Mouse (Mus musculus) midbrain, embryonic 12.5 days (tissue): ENCODE measurements around the gene Spef1. TPM values are rescaled to one million over a fixed set of nuclear protein-coding genes. Genes with fewer than 3 reads are reported as not detected.
"Not testable (repeated sequence)": the region's sequence is repeated elsewhere in the genome, so short reads cannot be mapped to it uniquely, and the experiment has no call there.

Experiments
- ATAC-seq: fragments of 200-750 bp; cut with Nextera tagmentation; 2 replicates; pipeline ENCODE4 v1.8.0; 2017; ENCODE audit warnings: low read depth, moderate TSS enrichment, moderate library complexity; ENCODE audit not compliant: low FRiP score
- H3K27ac ChIP-seq: fragments of 300-500 bp; sonication (generic); replicated peaks from 2 replicates; pipeline ENCODE4 v1.5.1; 2016; ENCODE audit warnings: mild to moderate bottlenecking
- H3K27me3 ChIP-seq: fragments of 300-500 bp; sonication (generic); 2 replicates; pipeline ENCODE4 v1.6.1; 2016; ENCODE audit warnings: mild to moderate bottlenecking
- H3K36me3 ChIP-seq: fragments of 300-500 bp; sonication (generic); 2 replicates; pipeline ENCODE4 v1.6.1; 2016
- H3K4me1 ChIP-seq: fragments of 300-500 bp; sonication (generic); 2 replicates; pipeline ENCODE4 v1.6.1; 2016
- H3K4me2 ChIP-seq: fragments of 300-500 bp; sonication (generic); replicated peaks from 2 replicates; pipeline ENCODE4 v1.6.1; 2016; ENCODE audit warnings: mild to moderate bottlenecking, moderate library complexity
- H3K4me3 ChIP-seq: fragments of 300-500 bp; sonication (generic); 2 replicates; pipeline ENCODE4 v1.5.1; 2016; ENCODE audit warnings: mild to moderate bottlenecking
- H3K9ac ChIP-seq: fragments of 300-500 bp; sonication (generic); replicated peaks from 2 replicates; pipeline ENCODE4 v1.6.1; 2016; ENCODE audit warnings: mild to moderate bottlenecking, moderate library complexity
- H3K9me3 ChIP-seq: fragments of 300-500 bp; sonication (generic); 2 replicates; pipeline ENCODE4 v1.6.1; 2016; ENCODE audit warnings: mild to moderate bottlenecking
- WGBS: fragments of 180-500 bp; shearing (Covaris S2); methylation state at CpG from one replicate; pipeline ENCODE4 v1.1.7; 2016; 5-methylcytosine and 5-hydroxymethylcytosine counted together
- polyA plus RNA-seq: library from polyadenylated mRNA; unstranded; fragments of >200 nt; fragmentation: Nextera tagmentation; extraction: Ambion mirVana; gene quantifications from 2 replicates; pipeline ENCODE4 v1.2.1, GENCODE M21; 2016

The Spef1 gene
- polyA plus RNA-seq: 9.0 and 9.7 TPM in 2 replicates

GRCm38 (mm10) chr2:131186771-131187601 is at the start of gene Spef1, which contains the start of gene Cdc25b:
TSS of gene Spef1 (minus strand) at chr2:131187282.
TSS of gene Cdc25b (plus strand) at chr2:131186949.
- 1% methylated on average over 43 of the region's 43 CpGs for WGBS
- H3K4me3 ChIP-seq: peak within 1 kb of the TSS; percentile 54
- H3K27ac ChIP-seq: peak within 1 kb of the TSS; percentile 75
- peaks cover 51% of the 10 kb centered on the region for H3K4me1 ChIP-seq
- H3K36me3 ChIP-seq: peaks cover 7% of the 10 kb centered on the region
- no peaks in the 10 kb centered on the region for H3K9me3 ChIP-seq
- H3K27me3 ChIP-seq: no peaks in the 10 kb centered on the region
- peak within 1 kb of the TSS; percentile 82 for H3K9ac ChIP-seq
- peak within 1 kb of the TSS; percentile 76 for H3K4me2 ChIP-seq
- peak; percentile 76 for ATAC-seq

- Histone ChIP-seq H3K36me3 (0 out of 2 replicates have a peak, but pooled peaks cover 6% of the 10 kb centered on the region), H3K27me3 (no peaks in the 10 kb centered on the region), H3K4me3 (no peak overlapping the region), H3K27ac (no peak overlapping the region), H3K4me1 (peaks cover 19% of the 10 kb centered on the region), H3K9ac (peak overlapping the region; percentile 62), H3K9me3 (no peaks in the 10 kb centered on the region), H3K4me2 (peak overlapping the region; percentile 84)
- WGBS: 82% methylated on average over 7 of the region's 7 CpGs
- ATAC-seq: no peak
Measured at GRCm38 (mm10) chr2:131234970-131235635, 48.0 kb upstream of the Spef1 start.

GRCm38 (mm10) chr2:131234127-131234650 is 47.1 kb upstream of the Spef1 start:
- peak overlapping the region; percentile 62 for H3K9ac ChIP-seq
- H3K4me2 ChIP-seq: peak overlapping the region; percentile 84
- no peak overlapping the region for H3K27ac ChIP-seq
- peaks cover 19% of the 10 kb centered on the region for H3K4me1 ChIP-seq
- no peaks in the 10 kb centered on the region for H3K27me3 ChIP-seq
- H3K36me3 ChIP-seq: no peaks in the 10 kb centered on the region
- H3K4me3 ChIP-seq: peak overlapping the region; percentile 55
- peak; percentile 13; the same call in 1 of the 2 replicates for ATAC-seq
- 13% methylated on average over 28 of the region's 28 CpGs for WGBS
- no peaks in the 10 kb centered on the region for H3K9me3 ChIP-seq

- peak within 1 kb of the TSS; percentile 84 for H3K4me2 ChIP-seq
- ATAC-seq: peak; percentile 100
- peak within 1 kb of the TSS; percentile 55 for H3K4me3 ChIP-seq
- H3K36me3 ChIP-seq: no peaks in the 10 kb centered on the region
- peak within 1 kb of the TSS; percentile 21; the same call in 1 of the 2 replicates for H3K27ac ChIP-seq
- H3K4me1 ChIP-seq: peaks cover 19% of the 10 kb centered on the region
- H3K9me3 ChIP-seq: no peaks in the 10 kb centered on the region
- WGBS: 8% methylated on average over 29 of the region's 29 CpGs
- H3K9ac ChIP-seq: peak within 1 kb of the TSS; percentile 62
- no peaks in the 10 kb centered on the region for H3K27me3 ChIP-seq
Measured at GRCm38 (mm10) chr2:131233307-131234126, 46.4 kb upstream of the Spef1 start, which contains the start of gene Mavs. TSS of gene Mavs (plus strand) at chr2:131234063.

- Histone ChIP-seq H3K36me3 (no peaks in the 10 kb centered on the region), H3K27me3 (no peaks in the 10 kb centered on the region), H3K27ac (no peak overlapping the region), H3K9me3 (no peaks in the 10 kb centered on the region), H3K4me3 (no peak overlapping the region), H3K4me2 (no peak overlapping the region), H3K4me1 (peaks cover 19% of the 10 kb centered on the region), H3K9ac (no peak overlapping the region)
- WGBS: 92% methylated on average over 2 of the region's 2 CpGs
- ATAC-seq: no peak
Measured at GRCm38 (mm10) chr2:131232558-131232957, 45.5 kb upstream of the Spef1 start.

GRCm38 (mm10) chr2:131227243-131227642 is 40.2 kb upstream of the Spef1 start:
- no peaks in the 10 kb centered on the region for H3K27me3 ChIP-seq
- ATAC-seq: no peak
- no peak overlapping the region for H3K4me2 ChIP-seq
- H3K9ac ChIP-seq: no peak overlapping the region
- no peaks in the 10 kb centered on the region for H3K4me1 ChIP-seq
- H3K4me3 ChIP-seq: no peak overlapping the region
- H3K9me3 ChIP-seq: no peaks in the 10 kb centered on the region
- 92% methylated on average over 3 of the region's 3 CpGs for WGBS
- H3K27ac ChIP-seq: no peak overlapping the region
- H3K36me3 ChIP-seq: no peaks in the 10 kb centered on the region

- H3K4me3 ChIP-seq, H3K9me3 ChIP-seq, H3K4me2 ChIP-seq, ATAC-seq, H3K27me3 ChIP-seq, H3K27ac ChIP-seq, H3K9ac ChIP-seq, H3K36me3 ChIP-seq, H3K4me1 ChIP-seq: not testable (repeated sequence)
- 80% methylated on average over 2 of the region's 2 CpGs for WGBS
Measured at GRCm38 (mm10) chr2:131226669-131227068, 39.6 kb upstream of the Spef1 start.

- 90% methylated on average over 6 of the region's 6 CpGs for WGBS
- no peak for ATAC-seq
- no peaks in the 10 kb centered on the region for H3K4me1 ChIP-seq
Measured at GRCm38 (mm10) chr2:131225178-131225577, 38.1 kb upstream of the Spef1 start.

GRCm38 (mm10) chr2:131223569-131223968 is 36.5 kb upstream of the Spef1 start:
- H3K9ac ChIP-seq: no peak overlapping the region
- no peak for ATAC-seq
- H3K4me3 ChIP-seq: no peak overlapping the region
- no peaks in the 10 kb centered on the region for H3K36me3 ChIP-seq
- 59% methylated on average over 1 of the region's 1 CpGs for WGBS
- no peaks in the 10 kb centered on the region for H3K4me1 ChIP-seq
- H3K27me3 ChIP-seq: no peaks in the 10 kb centered on the region
- no peaks in the 10 kb centered on the region for H3K9me3 ChIP-seq
- H3K27ac ChIP-seq: no peak overlapping the region
- H3K4me2 ChIP-seq: no peak overlapping the region

More at GRCm38 (mm10) chr2:131225178-131225577, 38.1 kb upstream of the Spef1 start:
- Histone ChIP-seq H3K9ac (no peak overlapping the region), H3K4me3 (no peak overlapping the region), H3K4me2 (no peak overlapping the region), H3K9me3 (no peaks in the 10 kb centered on the region), H3K36me3 (no peaks in the 10 kb centered on the region), H3K27ac (no peak overlapping the region), H3K27me3 (no peaks in the 10 kb centered on the region)

GRCm38 (mm10) chr2:131222562-131222961 is 35.5 kb upstream of the Spef1 start:
- Histone ChIP-seq H3K9me3 (no peaks in the 10 kb centered on the region), H3K9ac (no peak overlapping the region), H3K27me3 (no peaks in the 10 kb centered on the region), H3K27ac (no peak overlapping the region), H3K4me1 (no peaks in the 10 kb centered on the region), H3K4me2 (no peak overlapping the region), H3K36me3 (no peaks in the 10 kb centered on the region), H3K4me3 (no peak overlapping the region)
- ATAC-seq: no peak
- whole genome bisulfite sequencing: 65% methylated on average over 5 of the region's 5 CpGs

GRCm38 (mm10) chr2:131221853-131222515 is 34.9 kb upstream of the Spef1 start:
- H3K9ac ChIP-seq: no peak overlapping the region
- H3K36me3 ChIP-seq: no peaks in the 10 kb centered on the region
- no peaks in the 10 kb centered on the region for H3K27me3 ChIP-seq
- no peak overlapping the region for H3K4me3 ChIP-seq
- H3K9me3 ChIP-seq: no peaks in the 10 kb centered on the region
- no peak overlapping the region for H3K4me2 ChIP-seq
- no peak for ATAC-seq
- H3K27ac ChIP-seq: no peak overlapping the region
- H3K4me1 ChIP-seq: no peaks in the 10 kb centered on the region
- 79% methylated on average over 3 of the region's 3 CpGs for WGBS
